Mouse (Mus musculus) spleen, postnatal 36 days (tissue): ENCODE measurements around the gene Ctnna2.

Experiments
- DNase-seq, 2 experiments: peaks; one replicate each; pipeline ENCODE4 v3.0.0; 2022; ENCODE audit warnings: low spot score in 2 of 2, mixed read lengths in 1 of 2

The Ctnna2 gene

GRCm38 (mm10) chr6:76908086-76908485 is 1071.4 kb downstream of the Ctnna2 start:
- no peak for DNase-seq

- DNase-seq = no peak
Measured at GRCm38 (mm10) chr6:76897156-76897555, 1082.3 kb downstream of the Ctnna2 start.
